Mouse (Mus musculus) heart, embryonic 13.5 days (tissue): ENCODE results near the gene Arhgap6. TPM values are rescaled to one million over a fixed set of nuclear protein-coding genes. Genes with fewer than 3 reads are reported as not detected.

Experiments
- ATAC-seq: fragments of 200-750 bp; cut with Nextera tagmentation; 2 replicates; pipeline ENCODE4 v1.8.0; 2017; ENCODE audit warnings: moderate TSS enrichment; ENCODE audit not compliant: insufficient number of reproducible peaks, low FRiP score, low TSS enrichment; ENCODE audit errors: extremely low read depth
- H3K27ac ChIP-seq: fragments of 300-500 bp; sonication (generic); replicated peaks from 2 replicates; pipeline ENCODE4 v1.5.1; 2015; ENCODE audit warnings: moderate library complexity, mild to moderate bottlenecking, inconsistent platforms
- H3K27me3 ChIP-seq: fragments of 300-500 bp; sonication (generic); replicated peaks from 2 replicates; pipeline ENCODE4 v1.6.1; 2015; ENCODE audit warnings: mild to moderate bottlenecking, inconsistent platforms
- H3K36me3 ChIP-seq: fragments of 300-500 bp; sonication (generic); 2 replicates; pipeline ENCODE4 v1.6.1; 2015; ENCODE audit warnings: mild to moderate bottlenecking, inconsistent platforms
- H3K4me1 ChIP-seq: fragments of 300-500 bp; sonication (generic); 2 replicates; pipeline ENCODE4 v1.6.1; 2015; ENCODE audit warnings: inconsistent platforms
- H3K4me2 ChIP-seq: fragments of 300-500 bp; sonication (generic); 2 replicates; pipeline ENCODE4 v1.6.1; 2015; ENCODE audit warnings: inconsistent platforms, mild to moderate bottlenecking, moderate library complexity
- H3K4me3 ChIP-seq: fragments of 300-500 bp; sonication (generic); 2 replicates; pipeline ENCODE4 v1.5.1; 2015; ENCODE audit warnings: moderate library complexity, mild to moderate bottlenecking, inconsistent platforms
- H3K9ac ChIP-seq: fragments of 300-500 bp; sonication (generic); 2 replicates; pipeline ENCODE4 v1.6.1; 2015; ENCODE audit warnings: inconsistent platforms, mild to moderate bottlenecking, moderate library complexity
- H3K9me3 ChIP-seq: fragments of 300-500 bp; sonication (generic); 2 replicates; pipeline ENCODE4 v1.6.1; 2016; ENCODE audit warnings: inconsistent platforms
- WGBS: fragments of 180-500 bp; shearing (Covaris S2); methylation state at CpG from one replicate; pipeline ENCODE4 v1.1.7; 2015; ENCODE audit warnings: mixed read lengths; 5-methylcytosine and 5-hydroxymethylcytosine counted together
- polyA plus RNA-seq: library from polyadenylated mRNA; unstranded; fragments of >200 nt; fragmentation: Nextera tagmentation; extraction: Ambion mirVana; gene quantifications from 2 replicates; pipeline ENCODE4 v1.2.1, GENCODE M21; 2015

Gene Arhgap6
- polyA plus RNA-seq, 1 experiment from 2014 or later, result 9.9 TPM

GRCm38 (mm10) chrX:169222357-169223062 lies 427.6 kb downstream of the Arhgap6 start:
- no peaks in the 10 kb centered on the region for H3K27me3 ChIP-seq
- no peak overlapping the region for H3K4me3 ChIP-seq
- no peak overlapping the region for H3K27ac ChIP-seq
- no peaks in the 10 kb centered on the region for H3K9me3 ChIP-seq
- WGBS, result 31% methylated on average over 3 of the region's 3 CpGs
- ATAC-seq, result no peak
- H3K4me2 ChIP-seq, result no peak overlapping the region
- peaks cover 9% of the 10 kb centered on the region for H3K4me1 ChIP-seq
- H3K36me3 ChIP-seq, result no peaks in the 10 kb centered on the region
- H3K9ac ChIP-seq, result no peak overlapping the region

DNA sequence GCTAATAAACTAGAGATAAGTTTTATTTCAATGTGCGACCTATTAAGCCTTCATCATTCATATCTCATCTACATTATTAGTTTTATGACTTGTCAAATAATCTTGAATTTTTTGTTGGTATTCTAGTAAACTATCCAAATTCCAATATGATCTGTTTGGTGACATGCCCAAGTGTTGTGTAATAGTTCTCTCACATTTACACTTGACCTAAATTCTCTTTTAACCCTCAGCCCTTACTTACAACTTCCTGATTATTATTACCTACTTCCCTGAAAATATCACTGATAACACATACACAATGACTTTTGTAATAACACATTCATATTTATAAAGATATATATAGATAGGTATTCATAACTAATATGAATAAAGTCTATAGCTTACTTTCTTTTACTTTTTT lies 461.0 kb downstream of the Arhgap6 start:
- Histone ChIP-seq H3K36me3 (peaks cover 5% of the 10 kb centered on the region; the same call in 1 of the 2 replicates), H3K27me3 (no peaks in the 10 kb centered on the region), H3K27ac (no peak overlapping the region), H3K4me3 (no peak overlapping the region), H3K9ac (no peak overlapping the region), H3K9me3 (no peaks in the 10 kb centered on the region), H3K4me2 (no peak overlapping the region), H3K4me1 (no peaks in the 10 kb centered on the region)
- WGBS, result 64% methylated on average over 1 of the region's 1 CpGs
- no peak for ATAC-seq

DNA sequence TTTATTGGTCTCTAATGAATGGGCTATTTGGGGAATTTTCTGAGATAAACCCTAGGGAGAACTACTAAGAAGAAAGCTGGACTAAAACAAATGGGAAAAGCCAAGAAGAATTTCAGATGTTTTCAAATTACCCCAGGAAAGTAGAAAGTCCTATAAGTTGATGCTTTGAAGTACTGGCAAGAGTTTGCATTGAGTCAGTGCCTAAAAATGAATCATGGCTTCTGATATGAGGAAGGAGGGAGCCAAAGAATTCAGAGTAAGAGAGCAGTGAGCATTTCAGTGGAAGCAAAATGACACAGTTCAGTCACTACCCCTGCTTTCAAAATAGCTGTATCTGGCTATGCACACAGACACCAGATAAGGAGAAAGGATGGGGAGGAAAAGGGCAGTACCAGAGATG lies 461.8 kb downstream of the Arhgap6 start:
- peaks cover 3% of the 10 kb centered on the region; the same call in 1 of the 2 replicates for H3K4me1 ChIP-seq
- H3K9ac ChIP-seq, result no peak overlapping the region
- no peaks in the 10 kb centered on the region for H3K9me3 ChIP-seq
- H3K4me2 ChIP-seq, result no peak overlapping the region
- H3K27me3 ChIP-seq, result no peaks in the 10 kb centered on the region
- no peak overlapping the region for H3K4me3 ChIP-seq
- H3K36me3 ChIP-seq, result peaks cover 5% of the 10 kb centered on the region; the same call in 1 of the 2 replicates
- no peak for ATAC-seq
- H3K27ac ChIP-seq, result no peak overlapping the region

GRCm38 (mm10) chrX:169261034-169261433 lies 466.1 kb downstream of the Arhgap6 start:
- no peak for ATAC-seq
- WGBS, result 63% methylated on average over 3 of the region's 3 CpGs
- no peak overlapping the region for H3K27ac ChIP-seq
- H3K4me3 ChIP-seq, result no peak overlapping the region
- peaks cover 9% of the 10 kb centered on the region; the same call in 1 of the 2 replicates for H3K4me1 ChIP-seq
- H3K9me3 ChIP-seq, result no peaks in the 10 kb centered on the region
- no peaks in the 10 kb centered on the region for H3K27me3 ChIP-seq
- no peak overlapping the region for H3K9ac ChIP-seq
- no peak overlapping the region for H3K4me2 ChIP-seq
- peaks cover 5% of the 10 kb centered on the region; the same call in 1 of the 2 replicates for H3K36me3 ChIP-seq

GRCm38 (mm10) chrX:169262212-169262611 lies 467.3 kb downstream of the Arhgap6 start:
- no peaks in the 10 kb centered on the region for H3K9me3 ChIP-seq
- H3K4me3 ChIP-seq, result no peak overlapping the region
- WGBS, result 43% methylated on average over 2 of the region's 2 CpGs
- no peaks in the 10 kb centered on the region for H3K27me3 ChIP-seq
- peak overlapping the region; percentile 54 for H3K27ac ChIP-seq
- ATAC-seq, result no peak
- H3K4me2 ChIP-seq, result no peak overlapping the region
- peaks cover 5% of the 10 kb centered on the region; the same call in 1 of the 2 replicates for H3K36me3 ChIP-seq
- peaks cover 9% of the 10 kb centered on the region; the same call in 1 of the 2 replicates for H3K4me1 ChIP-seq
- H3K9ac ChIP-seq, result no peak overlapping the region

DNA sequence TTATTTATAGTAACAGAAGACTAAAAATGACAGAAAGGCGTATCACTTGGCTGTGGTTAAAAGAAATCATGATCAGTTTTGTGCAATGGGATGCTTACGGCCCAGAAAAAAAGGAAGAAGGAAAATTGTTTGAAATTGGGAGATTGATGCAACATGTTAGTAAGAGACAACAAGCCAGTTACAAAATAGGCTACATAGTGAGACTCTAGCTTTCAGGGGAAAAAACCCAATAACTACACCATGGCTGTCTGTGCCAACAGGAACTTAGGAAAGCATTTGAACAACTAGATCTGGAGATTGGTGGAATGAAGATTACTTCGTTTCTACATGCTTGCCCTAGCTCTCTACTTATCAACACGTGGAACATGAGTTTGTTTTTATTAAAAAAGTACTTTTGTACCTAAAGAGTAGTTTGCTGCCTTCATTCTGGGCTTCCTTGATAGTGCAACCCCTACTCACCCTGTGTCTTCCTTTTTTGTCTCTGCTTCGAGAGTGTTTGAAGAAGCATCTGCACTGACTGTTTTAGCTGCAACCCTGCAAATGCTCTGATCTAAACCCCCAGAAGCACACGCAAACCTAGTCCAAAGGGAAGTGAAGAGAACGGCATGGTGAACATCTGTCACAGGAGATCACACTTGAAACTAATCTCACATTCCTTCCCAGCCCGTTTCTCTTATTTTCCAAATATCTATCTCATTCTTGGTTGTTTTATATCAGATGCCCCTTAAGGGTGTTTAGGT lies 468.7 kb downstream of the Arhgap6 start:
- no peak for ATAC-seq
- 60% methylated on average over 8 of the region's 8 CpGs for WGBS
- H3K27me3 ChIP-seq, result no peaks in the 10 kb centered on the region
- H3K4me3 ChIP-seq, result no peak overlapping the region
- H3K4me1 ChIP-seq, result peaks cover 9% of the 10 kb centered on the region; the same call in 1 of the 2 replicates
- no peak overlapping the region for H3K4me2 ChIP-seq
- H3K9me3 ChIP-seq, result no peaks in the 10 kb centered on the region
- no peak overlapping the region for H3K9ac ChIP-seq
- H3K27ac ChIP-seq, result no peak overlapping the region
- no peaks in the 10 kb centered on the region for H3K36me3 ChIP-seq

DNA sequence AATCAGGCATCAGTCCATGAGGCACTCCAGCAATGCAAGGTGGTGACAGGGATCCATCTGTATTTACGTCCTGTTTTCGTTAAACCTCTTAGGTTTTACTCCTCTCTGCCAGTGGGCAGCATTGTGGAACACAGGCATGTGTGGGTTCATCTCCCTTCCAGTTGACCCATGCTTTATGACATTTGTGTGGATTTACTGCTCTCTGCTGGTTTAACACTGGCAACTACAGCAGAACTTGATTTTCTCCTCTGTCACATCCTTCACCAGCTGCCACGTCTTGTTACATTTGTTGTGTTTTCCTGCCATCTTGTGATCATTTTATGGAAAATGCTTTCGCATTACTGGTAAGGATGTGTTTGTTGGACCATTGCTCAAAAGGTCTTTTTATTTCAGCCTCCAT lies 504.7 kb downstream of the Arhgap6 start:
- Histone ChIP-seq H3K9me3 (no peaks in the 10 kb centered on the region), H3K27me3 (no peaks in the 10 kb centered on the region), H3K36me3 (0 out of 2 replicates have a peak, but pooled peaks cover 2% of the 10 kb centered on the region), H3K9ac (no peak overlapping the region), H3K4me3 (no peak overlapping the region), H3K4me2 (no peak overlapping the region), H3K27ac (no peak overlapping the region), H3K4me1 (no peaks in the 10 kb centered on the region)
- 55% methylated on average over 4 of the region's 4 CpGs for WGBS
- ATAC-seq, result no peak

DNA sequence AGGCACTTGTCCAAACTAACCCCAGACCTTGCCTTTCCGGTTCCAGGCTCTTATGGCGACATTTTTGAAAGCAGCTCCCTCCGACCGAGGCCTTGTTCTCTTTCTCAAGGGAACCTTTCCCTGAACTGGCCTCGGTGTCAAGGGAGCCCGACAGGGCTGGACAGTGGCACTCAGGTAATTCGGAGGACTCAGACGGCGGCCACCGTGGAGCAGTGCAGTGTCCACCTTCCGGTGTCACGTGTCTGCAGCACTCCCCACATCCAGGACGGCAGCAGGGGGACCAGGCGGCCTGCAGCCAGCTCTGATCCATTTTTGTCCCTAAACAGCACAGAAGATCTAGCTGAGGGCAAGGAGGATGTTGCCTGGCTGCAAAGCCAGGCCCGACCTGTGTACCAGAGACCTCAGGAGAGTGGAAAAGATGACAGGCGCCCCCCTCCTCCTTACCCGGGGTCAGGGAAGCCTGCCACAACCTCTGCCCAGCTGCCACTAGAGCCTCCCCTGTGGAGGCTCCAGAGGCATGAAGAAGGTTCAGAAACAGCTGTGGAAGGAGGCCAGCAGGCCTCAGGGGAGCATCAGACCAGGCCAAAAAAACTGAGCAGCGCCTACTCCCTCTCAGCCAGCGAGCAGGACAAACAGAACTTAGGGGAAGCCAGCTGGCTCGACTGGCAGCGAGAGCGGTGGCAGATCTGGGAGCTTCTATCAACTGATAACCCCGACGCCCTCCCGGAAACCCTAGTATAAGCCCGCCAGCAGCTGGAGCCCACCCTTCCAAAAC lies 507.6 kb downstream of the Arhgap6 start:
- no peak for ATAC-seq
- H3K4me3 ChIP-seq, result no peak overlapping the region
- H3K9me3 ChIP-seq, result no peaks in the 10 kb centered on the region
- H3K9ac ChIP-seq, result no peak overlapping the region
- 50% methylated on average over 26 of the region's 26 CpGs for WGBS
- no peaks in the 10 kb centered on the region for H3K4me1 ChIP-seq
- H3K27me3 ChIP-seq, result no peaks in the 10 kb centered on the region
- H3K4me2 ChIP-seq, result no peak overlapping the region
- 0 out of 2 replicates have a peak overlapping the region, but pooled peaks have one; percentile 28 for H3K27ac ChIP-seq
- 0 out of 2 replicates have a peak, but pooled peaks cover 2% of the 10 kb centered on the region for H3K36me3 ChIP-seq

- H3K36me3 ChIP-seq, result 0 out of 2 replicates have a peak, but pooled peaks cover 4% of the 10 kb centered on the region
- no peak overlapping the region for H3K9ac ChIP-seq
- no peaks in the 10 kb centered on the region for H3K4me1 ChIP-seq
- no peak overlapping the region for H3K4me3 ChIP-seq
- ATAC-seq, result no peak
- H3K9me3 ChIP-seq, result no peaks in the 10 kb centered on the region
- WGBS, result 32% methylated on average over 3 of the region's 3 CpGs
- no peak overlapping the region for H3K4me2 ChIP-seq
- H3K27ac ChIP-seq, result no peak overlapping the region
- no peaks in the 10 kb centered on the region for H3K27me3 ChIP-seq
Observed at GRCm38 (mm10) chrX:169303945-169304344, 509.0 kb downstream of the Arhgap6 start.

- Histone ChIP-seq H3K4me3 (no peak overlapping the region), H3K4me1 (no peaks in the 10 kb centered on the region), H3K9me3 (no peaks in the 10 kb centered on the region), H3K36me3 (peaks cover 29% of the 10 kb centered on the region), H3K27me3 (no peaks in the 10 kb centered on the region), H3K9ac (no peak overlapping the region), H3K4me2 (no peak overlapping the region), H3K27ac (no peak overlapping the region)
- WGBS, result 92% methylated on average over 3 of the region's 3 CpGs
- ATAC-seq, result no peak
Observed at GRCm38 (mm10) chrX:169308559-169308958, 513.7 kb downstream of the Arhgap6 start.
